Mouse (Mus musculus) lung, embryonic 14.5 days (tissue): Measurements from ENCODE around the gene Bcl2a1c. TPM values are rescaled to one million over a fixed set of nuclear protein-coding genes. Genes with fewer than 3 reads are reported as not detected.
"Not testable (repeated sequence)": the region's sequence is repeated elsewhere in the genome, so short reads cannot be mapped to it uniquely, and the experiment has no call there.

ENCODE experiments used
- ATAC-seq: fragments of 200-750 bp; cut with Nextera tagmentation; 2 replicates; pipeline ENCODE4 v1.8.0; 2017; ENCODE audit warnings: mild to moderate bottlenecking, moderate TSS enrichment, moderate library complexity; ENCODE audit not compliant: insufficient read depth
- DNase-seq: peaks from one replicate; pipeline ENCODE4 v3.0.0-alpha.2; 2015
- H3K27ac ChIP-seq: fragments of 300-500 bp; sonication (generic); 2 replicates; pipeline ENCODE4 v1.5.1; 2014; ENCODE audit warnings: low read depth, mild to moderate bottlenecking, moderate library complexity
- H3K27me3 ChIP-seq: fragments of 300-500 bp; sonication (generic); 2 replicates; pipeline ENCODE4 v1.6.1; 2014; ENCODE audit warnings: low read length, control low read depth; ENCODE audit not compliant: insufficient read depth
- H3K36me3 ChIP-seq: fragments of 300-500 bp; sonication (generic); 2 replicates; pipeline ENCODE4 v1.6.1; 2014; ENCODE audit warnings: control low read depth; ENCODE audit not compliant: insufficient read depth
- H3K4me1 ChIP-seq: fragments of 300-500 bp; sonication (generic); 2 replicates; pipeline ENCODE4 v1.6.1; 2014; ENCODE audit warnings: antibody characterized with exemption, control low read depth; ENCODE audit not compliant: insufficient read depth
- H3K4me2 ChIP-seq: fragments of 300-500 bp; sonication (generic); 2 replicates; pipeline ENCODE4 v1.6.1; 2014; ENCODE audit warnings: mild to moderate bottlenecking
- H3K4me3 ChIP-seq: fragments of 300-500 bp; sonication (generic); 2 replicates; pipeline ENCODE4 v1.5.1; 2014; ENCODE audit warnings: low read depth, low read length
- H3K9ac ChIP-seq: fragments of 300-500 bp; sonication (generic); 2 replicates; pipeline ENCODE4 v1.6.1; 2014
- H3K9me3 ChIP-seq: fragments of 300-500 bp; sonication (generic); 2 replicates; pipeline ENCODE4 v1.6.1; 2016; ENCODE audit warnings: low read depth, low read length, control low read depth
- CTCF ChIP-seq: IDR thresholded peaks from 2 replicates; pipeline ENCODE4 v1.5.1; 2016; ENCODE audit warnings: antibody characterized with exemption, low read depth
- WGBS: fragments of 180-500 bp; shearing (Covaris S2); extraction: QIAGEN DNeasy Blood & Tissue Kit; methylation state at CpG from one replicate; pipeline ENCODE4 v1.1.7; 2014; 5-methylcytosine and 5-hydroxymethylcytosine counted together
- polyA plus RNA-seq: library from polyadenylated mRNA; unstranded; fragments of >200 nt; fragmentation: Nextera tagmentation; extraction: Ambion mirVana; gene quantifications from 2 replicates; pipeline ENCODE4 v1.2.1, GENCODE M21; 2014

The Bcl2a1c gene
- not detected in 2 replicates for polyA plus RNA-seq

DNA sequence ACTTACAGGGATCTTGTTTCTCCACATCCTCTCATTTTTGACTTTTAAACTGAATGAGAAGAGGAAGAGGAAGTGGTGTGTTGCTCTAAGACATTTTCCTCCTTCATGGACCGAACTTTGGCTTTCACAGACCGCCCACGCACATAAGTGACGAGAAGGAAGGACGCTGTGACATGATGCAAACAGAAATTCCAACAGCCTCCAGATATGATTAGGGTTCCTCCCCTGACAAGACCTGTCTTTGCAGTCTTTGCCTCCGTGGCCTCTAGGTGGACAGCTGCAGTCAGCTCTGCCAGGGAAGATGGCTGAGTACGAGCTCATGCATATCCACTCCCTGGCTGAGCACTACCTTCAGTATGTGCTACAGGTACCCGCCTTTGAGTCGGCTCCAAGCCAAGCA is at the start of gene Bcl2a1c:
Bcl2a1c (plus strand) TSS at position 281 of the 400 bp plus-strand sequence.
- peak; percentile 0 for DNase-seq
- 61% methylated on average over 9 of the region's 9 CpGs for WGBS
- H3K27me3 ChIP-seq, H3K4me3 ChIP-seq, H3K36me3 ChIP-seq, ATAC-seq, H3K9me3 ChIP-seq, H3K9ac ChIP-seq, H3K27ac ChIP-seq, H3K4me1 ChIP-seq, H3K4me2 ChIP-seq: not testable (repeated sequence)

DNA sequence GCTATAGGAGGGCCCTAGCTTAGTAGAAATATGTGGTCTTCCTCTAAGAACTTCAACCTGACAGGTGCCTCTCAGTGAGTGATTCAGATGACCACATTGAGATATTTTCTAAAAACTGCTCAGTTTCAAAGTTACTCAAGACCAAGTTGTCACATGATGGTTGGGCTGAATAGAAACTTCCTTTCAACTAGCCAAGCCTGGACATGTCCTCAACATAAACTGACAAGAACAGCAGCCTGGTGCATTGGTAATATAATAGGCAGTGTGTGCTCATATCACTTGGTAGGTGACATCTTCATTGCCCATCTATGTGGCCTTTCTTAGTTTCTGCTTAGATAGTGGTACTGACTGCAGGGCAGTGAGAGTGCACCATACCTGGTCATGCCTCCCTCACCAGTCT is 24.0 kb upstream of the Bcl2a1c start:
- not testable (repeated sequence) for H3K27me3 ChIP-seq, ATAC-seq, DNase-seq, H3K27ac ChIP-seq, H3K4me3 ChIP-seq, H3K9me3 ChIP-seq, H3K9ac ChIP-seq, H3K4me2 ChIP-seq, H3K36me3 ChIP-seq, H3K4me1 ChIP-seq

DNA sequence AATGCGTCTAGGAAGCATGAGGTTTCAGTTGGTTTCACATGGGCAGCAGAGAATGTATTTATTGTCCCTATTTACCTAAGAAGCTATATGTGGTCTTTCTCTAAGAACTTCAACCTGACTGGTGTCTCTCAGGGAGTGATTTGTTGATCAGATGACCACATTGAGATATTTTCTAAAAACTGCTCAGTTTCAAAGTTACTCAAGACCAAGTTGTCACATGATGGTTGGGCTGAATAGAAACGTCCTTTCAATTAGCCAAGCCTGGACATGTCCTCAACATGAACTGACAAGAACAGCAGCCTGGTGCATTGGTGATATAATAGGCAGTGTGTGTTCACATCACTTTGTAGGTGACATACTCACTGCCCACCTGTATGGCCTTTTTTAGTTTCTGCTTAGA is 18.2 kb upstream of the Bcl2a1c start:
- H3K27ac ChIP-seq, H3K4me1 ChIP-seq, H3K4me2 ChIP-seq, H3K4me3 ChIP-seq, H3K9ac ChIP-seq, H3K9me3 ChIP-seq, ATAC-seq, DNase-seq, H3K36me3 ChIP-seq, H3K27me3 ChIP-seq: not testable (repeated sequence)
- WGBS, result 61% methylated on average over 2 of the region's 2 CpGs

DNA sequence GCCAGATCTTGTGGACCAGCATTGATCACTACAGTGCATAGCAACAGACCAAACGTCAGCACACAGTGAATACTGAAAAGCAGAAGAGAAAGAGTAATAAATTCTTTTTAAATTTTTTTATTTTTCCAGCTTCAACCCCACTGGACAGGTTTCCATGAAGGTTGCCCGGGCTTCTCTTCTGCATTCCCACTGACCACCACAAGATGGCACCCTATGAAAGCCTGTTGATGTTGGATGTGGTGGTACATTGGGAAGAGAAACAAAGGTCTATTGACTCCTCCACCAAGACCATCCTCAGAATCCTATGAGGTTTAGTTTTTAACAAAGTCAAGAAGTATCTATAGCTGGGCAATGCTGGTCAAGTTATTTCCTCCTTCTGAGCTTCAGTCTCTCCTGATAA is 11.9 kb upstream of the Bcl2a1c start:
- no peak overlapping the region for H3K4me3 ChIP-seq
- no peaks in the 10 kb centered on the region for H3K9me3 ChIP-seq
- no peaks in the 10 kb centered on the region for H3K27me3 ChIP-seq
- 1% methylated on average over 2 of the region's 2 CpGs for WGBS
- H3K4me2 ChIP-seq, result no peak overlapping the region
- no peaks in the 10 kb centered on the region for H3K36me3 ChIP-seq
- no peak overlapping the region for H3K27ac ChIP-seq
- no peaks in the 10 kb centered on the region for H3K4me1 ChIP-seq
- ATAC-seq (no peak), DNase-seq (peak; percentile 78)
- TF ChIP-seq CTCF, result peak; percentile 86
- no peak overlapping the region for H3K9ac ChIP-seq

DNA sequence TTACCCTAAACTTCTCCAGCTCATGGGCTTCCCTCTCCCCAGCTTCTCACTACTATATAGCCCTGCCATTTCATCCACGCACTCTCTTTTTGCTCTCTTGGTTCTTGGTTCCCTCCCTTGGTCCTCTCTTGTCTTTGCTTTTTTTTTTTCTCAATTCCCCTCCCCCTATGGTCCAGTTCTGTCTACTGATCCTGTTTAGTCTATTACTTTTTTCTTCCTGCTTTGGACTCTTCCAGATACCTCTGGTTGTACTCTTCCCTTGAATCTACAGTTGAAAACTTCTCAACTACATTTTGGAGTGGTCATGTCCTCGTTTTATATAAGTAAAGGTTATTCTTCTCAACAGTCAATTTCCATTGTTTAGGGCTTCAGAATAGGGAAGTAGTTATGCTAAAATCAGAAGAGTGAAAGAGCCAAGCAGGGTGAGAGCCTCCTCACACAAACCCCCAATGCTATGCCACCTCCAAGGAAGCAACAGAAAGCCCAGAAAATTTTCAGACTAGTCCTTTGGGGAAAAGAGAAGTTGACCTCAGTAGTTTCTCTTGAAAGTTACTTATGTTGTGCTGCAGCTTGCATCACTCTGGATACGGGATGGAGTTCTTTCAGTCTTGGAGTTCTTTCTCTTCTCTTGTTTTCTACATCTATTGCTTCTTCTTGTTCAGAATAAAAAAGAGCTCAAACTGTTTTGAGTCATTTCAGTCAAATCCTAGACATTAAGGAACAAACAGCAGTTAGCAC is 3.8 kb upstream of the Bcl2a1c start:
- DNase-seq, result no peak
- WGBS, result 60% methylated on average over 3 of the region's 3 CpGs
- H3K9ac ChIP-seq, result no peak overlapping the region

DNA sequence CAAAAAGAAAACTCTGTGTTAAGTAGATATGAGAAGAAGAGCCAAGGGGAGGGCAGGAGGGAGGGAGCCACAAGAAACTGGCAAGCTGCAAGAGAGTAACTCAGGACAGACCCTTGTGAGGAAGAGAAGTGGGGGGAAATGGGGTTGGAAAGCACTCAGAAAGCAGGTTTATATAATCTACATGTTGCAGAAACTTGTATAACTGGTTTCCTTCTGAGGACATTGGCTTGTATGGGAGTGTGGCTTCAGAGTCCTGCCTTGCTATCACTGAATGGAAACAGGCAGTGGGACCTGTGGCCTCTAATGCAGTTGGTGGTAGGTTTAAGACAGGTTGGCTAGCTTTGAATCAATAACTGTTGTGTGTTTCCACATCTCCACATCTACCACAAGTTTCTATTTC is 1.6 kb upstream of the Bcl2a1c start:
- DNase-seq (peak; percentile 32), ATAC-seq (peak; percentile 56; the same call in 1 of the 2 replicates)
- not testable (repeated sequence) for H3K27ac ChIP-seq, H3K4me1 ChIP-seq, H3K36me3 ChIP-seq, H3K4me2 ChIP-seq, H3K9ac ChIP-seq, H3K4me3 ChIP-seq, H3K27me3 ChIP-seq, H3K9me3 ChIP-seq

More for the DNA sequence above, 3.8 kb upstream of the Bcl2a1c start:
- no peak overlapping the region for H3K27ac ChIP-seq
- no peaks in the 10 kb centered on the region for H3K27me3 ChIP-seq
- TF ChIP-seq CTCF, result no peak
- no peaks in the 10 kb centered on the region for H3K9me3 ChIP-seq
- H3K36me3 ChIP-seq, result no peaks in the 10 kb centered on the region
- H3K4me3 ChIP-seq, result no peak overlapping the region
- no peak for ATAC-seq
- H3K4me2 ChIP-seq, result no peak overlapping the region
- no peaks in the 10 kb centered on the region for H3K4me1 ChIP-seq

DNA sequence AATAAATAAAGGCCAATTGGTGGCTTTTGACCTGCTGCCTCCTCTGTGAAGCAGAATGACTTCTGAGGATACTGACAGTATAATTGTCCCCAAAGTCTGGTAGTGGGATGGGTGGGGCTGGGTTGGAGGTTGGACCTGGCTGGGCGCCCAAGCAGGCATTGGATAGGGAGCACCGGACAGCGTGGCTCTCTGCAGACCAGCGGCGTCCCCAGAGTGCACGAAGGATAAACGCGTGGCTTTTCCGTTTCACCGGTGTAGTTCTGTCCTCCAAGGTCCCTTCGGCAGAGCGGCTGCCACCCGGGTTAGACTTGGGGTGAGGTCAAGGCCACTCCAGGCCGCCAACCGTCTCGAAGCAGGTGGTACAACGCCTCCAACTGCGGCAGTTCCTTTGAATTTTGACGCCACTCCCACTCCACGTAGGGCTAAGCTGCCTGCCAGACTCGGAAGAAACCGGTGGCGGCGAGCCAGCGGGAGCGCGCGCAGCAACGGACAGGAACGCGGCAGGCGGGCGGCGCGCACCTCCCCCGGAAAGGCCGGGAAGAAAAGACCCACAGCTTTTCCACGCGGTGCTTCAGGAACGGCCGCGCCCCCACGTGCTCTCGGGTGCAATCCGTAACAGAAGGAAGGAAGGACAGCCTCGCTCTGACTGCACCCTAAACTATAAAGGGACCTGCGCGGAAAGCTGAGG is 38.0 kb downstream of the Bcl2a1c start:
- peak overlapping the region; percentile 86 for H3K4me2 ChIP-seq

More for the DNA sequence above, 38.0 kb downstream of the Bcl2a1c start:
- Histone ChIP-seq H3K9ac (peak overlapping the region; percentile 60), H3K9me3 (no peaks in the 10 kb centered on the region), H3K4me3 (peak overlapping the region; percentile 37), H3K27me3 (no peaks in the 10 kb centered on the region), H3K27ac (0 out of 2 replicates have a peak overlapping the region, but pooled peaks have one; percentile 20), H3K4me1 (no peaks in the 10 kb centered on the region), H3K36me3 (no peaks in the 10 kb centered on the region)
- DNase-seq, result peak; percentile 93
- TF ChIP-seq CTCF, result no peak
- peak; percentile 87 for ATAC-seq
- under 1% methylated on average over 48 of the region's 48 CpGs for WGBS
